Mouse (Mus musculus): ENCODE results near the gene Kdsr.

- TF ChIP-seq EP300 (IDR thresholded peaks at IDR 0.05; ENCODE audit: low read depth) (peak; percentile 62; the same call in 1 of the 2 replicates), CTCF (IDR thresholded peaks at IDR 0.05; ENCODE audit: low read depth) (no peak)
These were observed 37.0 kb upstream of the Kdsr start, which contains the start of gene Vps4b for GRCm38 (mm10) chr1:106796542-106796924.
